Mouse (Mus musculus) CH12.LX (cell line): ENCODE measurements at regions not wholly inside any gene's neighbourhood (a gene's known extent, or its start where the extent isn't known, plus 50 kb on each side); places are given as distances from the start of the nearest gene placed in this dataset.

Experiments used
- MYC ChIP-seq: IDR thresholded peaks from 2 replicates; pipeline ENCODE4 v1.6.1; 2011; ENCODE audit warnings: low read depth, mild to moderate bottlenecking, improper control_type of control experiment, low read length
- POLR2A ChIP-seq: IDR thresholded peaks from 2 replicates; pipeline ENCODE4 v1.6.1; 2011; ENCODE audit warnings: low read depth, mild to moderate bottlenecking, improper control_type of control experiment, low read length
- ZKSCAN1 ChIP-seq: IDR thresholded peaks from 2 replicates; pipeline ENCODE4 v1.6.1; 2012; ENCODE audit warnings: low read depth, inconsistent platforms, low read length, improper control_type of control experiment, borderline replicate concordance

DNA sequence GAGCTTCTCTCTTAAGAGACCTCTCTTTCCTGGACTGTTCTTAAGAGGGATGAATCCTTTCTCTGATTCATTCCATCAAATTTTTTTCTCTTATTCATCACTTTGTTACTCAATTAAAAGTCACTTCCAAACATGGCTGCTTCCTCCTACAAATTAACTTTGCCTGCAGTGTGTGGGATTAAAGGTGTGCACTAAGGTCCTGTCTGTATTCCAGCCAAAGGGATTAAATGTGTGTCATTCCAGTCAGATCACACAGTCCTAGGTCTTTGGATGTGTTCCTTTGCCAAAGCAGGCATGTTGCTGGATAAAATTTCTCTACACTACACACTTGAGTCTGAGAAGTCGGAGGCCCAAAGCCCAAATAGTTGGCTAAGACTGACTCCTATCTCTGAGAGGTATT is 204.0 kb downstream of the Nfkbiz start:
- TF ChIP-seq POLR2A (no peak), ZKSCAN1 (no peak), MYC (no peak)
